Mouse (Mus musculus) left cerebral cortex, adult 9 months (tissue): ENCODE results near the gene Rgs16.

Experiments used
- DNase-seq, 2 experiments: peaks; one replicate each; pipeline ENCODE4 v3.0.0; 2022; ENCODE audit warnings: low spot score in 2 of 2

Gene Rgs16

GRCm38 (mm10) chr1:153720935-153721334 is 19.2 kb upstream of the Rgs16 start:
- no peak for DNase-seq

- no peak for DNase-seq
Observed at GRCm38 (mm10) chr1:153721565-153722310, 18.4 kb upstream of the Rgs16 start.

- no peak for DNase-seq
Observed at GRCm38 (mm10) chr1:153723426-153723825, 16.7 kb upstream of the Rgs16 start.

- no peak for DNase-seq
Observed at GRCm38 (mm10) chr1:153726636-153727035, 13.5 kb upstream of the Rgs16 start.

- DNase-seq, result no peak
Observed at GRCm38 (mm10) chr1:153729806-153730205, 10.3 kb upstream of the Rgs16 start.

- no peak for DNase-seq
Observed at GRCm38 (mm10) chr1:153730671-153731070, 9.5 kb upstream of the Rgs16 start.

GRCm38 (mm10) chr1:153733181-153733580 is 7.0 kb upstream of the Rgs16 start:
- no peak for DNase-seq

GRCm38 (mm10) chr1:153734866-153735265 is 5.3 kb upstream of the Rgs16 start:
- DNase-seq, result no peak

- DNase-seq, result no peak
Observed at GRCm38 (mm10) chr1:153736096-153736495, 4.1 kb upstream of the Rgs16 start.

- no peak for DNase-seq
Observed at GRCm38 (mm10) chr1:153737101-153738085, 2.8 kb upstream of the Rgs16 start.

GRCm38 (mm10) chr1:153739437-153740015 is 623 bp upstream of the Rgs16 start:
- no peak for DNase-seq

- no peak for DNase-seq
Observed at GRCm38 (mm10) chr1:153740775-153741400, 739 bp downstream of the Rgs16 start.

- no peak for DNase-seq
Observed at GRCm38 (mm10) chr1:153741551-153742316, 1.6 kb downstream of the Rgs16 start.

GRCm38 (mm10) chr1:153742374-153743155 is 2.4 kb downstream of the Rgs16 start:
- DNase-seq, result peak in 1 of 2 experiments; percentile 82

GRCm38 (mm10) chr1:153746119-153746670 is 6.0 kb downstream of the Rgs16 start:
- DNase-seq, result no peak

GRCm38 (mm10) chr1:153746728-153747127 is 6.6 kb downstream of the Rgs16 start:
- DNase-seq, result peak in 1 of 2 experiments; percentile 75

GRCm38 (mm10) chr1:153747861-153748530 is 7.8 kb downstream of the Rgs16 start:
- no peak for DNase-seq

- no peak for DNase-seq
Observed at GRCm38 (mm10) chr1:153748549-153748948, 8.4 kb downstream of the Rgs16 start.

- DNase-seq, result no peak
Observed at GRCm38 (mm10) chr1:153749211-153749801, 9.2 kb downstream of the Rgs16 start, which contains the start of gene Rnasel. TSS of gene Rnasel (plus strand) at chr1:153749426.
